Mouse (Mus musculus): ENCODE measurements around the gene Tspan2. TPM values are rescaled to one million over a fixed set of nuclear protein-coding genes. Genes with fewer than 3 reads are reported as not detected.

Gene Tspan2
- polyA plus RNA-seq, 1 experiment from 2014 or later: 9.1 TPM

GRCm38 (mm10) chr3:102736436-102736835 is 2.1 kb downstream of the Tspan2 start:
- Histone ChIP-seq H3K27ac (no peak overlapping the region), H3K9me3 (replicated peaks) (no peaks in the 10 kb centered on the region), H3K4me1 (peaks cover 38% of the 10 kb centered on the region), H3K36me3 (no peaks in the 10 kb centered on the region), H3K4me2 (0 out of 2 replicates have a peak overlapping the region, but pooled peaks have one; percentile 95), H3K9ac (no peak overlapping the region), H3K27me3 (peaks cover 19% of the 10 kb centered on the region), H3K4me3 (replicated peaks) (no peak overlapping the region)
- WGBS: 44% methylated on average over 6 of the region's 6 CpGs
- no peak for ATAC-seq (replicated peaks; ENCODE audit: low FRiP score)

GRCm38 (mm10) chr3:102737106-102737505 is 2.8 kb downstream of the Tspan2 start:
- Histone ChIP-seq H3K4me1 (peaks cover 38% of the 10 kb centered on the region), H3K4me2 (no peak overlapping the region), H3K36me3 (no peaks in the 10 kb centered on the region), H3K9ac (no peak overlapping the region), H3K27ac (no peak overlapping the region), H3K9me3 (replicated peaks) (no peaks in the 10 kb centered on the region), H3K27me3 (peaks cover 19% of the 10 kb centered on the region), H3K4me3 (replicated peaks) (no peak overlapping the region)
- no peak for ATAC-seq (replicated peaks; ENCODE audit: low FRiP score)
- 60% methylated on average over 6 of the region's 6 CpGs for WGBS

- 75% methylated on average over 10 of the region's 10 CpGs for WGBS
Measured at GRCm38 (mm10) chr3:102738161-102738901, 4.0 kb downstream of the Tspan2 start.

GRCm38 (mm10) chr3:102738926-102739325 is 4.6 kb downstream of the Tspan2 start:
- 79% methylated on average over 6 of the region's 6 CpGs for WGBS
- Histone ChIP-seq H3K4me2 (no peak overlapping the region), H3K27me3 (peaks cover 19% of the 10 kb centered on the region), H3K36me3 (no peaks in the 10 kb centered on the region), H3K9ac (no peak overlapping the region), H3K27ac (no peak overlapping the region), H3K4me3 (replicated peaks) (no peak overlapping the region), H3K4me1 (peaks cover 43% of the 10 kb centered on the region), H3K9me3 (replicated peaks) (no peaks in the 10 kb centered on the region)
- ATAC-seq (replicated peaks; ENCODE audit: low FRiP score): no peak

More at GRCm38 (mm10) chr3:102738161-102738901, 4.0 kb downstream of the Tspan2 start:
- no peak for ATAC-seq (replicated peaks; ENCODE audit: low FRiP score)
- H3K4me1 ChIP-seq: peaks cover 42% of the 10 kb centered on the region
- H3K9me3 ChIP-seq (replicated peaks): no peaks in the 10 kb centered on the region
- H3K9ac ChIP-seq: no peak overlapping the region
- peaks cover 19% of the 10 kb centered on the region for H3K27me3 ChIP-seq
- H3K36me3 ChIP-seq: no peaks in the 10 kb centered on the region
- no peak overlapping the region for H3K4me3 ChIP-seq (replicated peaks)
- peak overlapping the region; percentile 61; the same call in 1 of the 2 replicates for H3K27ac ChIP-seq
- H3K4me2 ChIP-seq: 0 out of 2 replicates have a peak overlapping the region, but pooled peaks have one; percentile 5

GRCm38 (mm10) chr3:102742725-102743124 is 8.4 kb downstream of the Tspan2 start:
- no peaks in the 10 kb centered on the region for H3K36me3 ChIP-seq
- H3K4me1 ChIP-seq: peaks cover 25% of the 10 kb centered on the region
- ATAC-seq (replicated peaks; ENCODE audit: low FRiP score): no peak
- H3K4me3 ChIP-seq (replicated peaks): no peak overlapping the region
- H3K27ac ChIP-seq: no peak overlapping the region
- WGBS: 68% methylated on average over 4 of the region's 4 CpGs
- no peak overlapping the region for H3K9ac ChIP-seq
- H3K9me3 ChIP-seq (replicated peaks): no peaks in the 10 kb centered on the region
- no peak overlapping the region for H3K4me2 ChIP-seq
- no peaks in the 10 kb centered on the region for H3K27me3 ChIP-seq

GRCm38 (mm10) chr3:102743202-102743601 is 8.9 kb downstream of the Tspan2 start:
- 82% methylated on average over 4 of the region's 4 CpGs for whole genome bisulfite sequencing
- H3K4me1 ChIP-seq: peaks cover 22% of the 10 kb centered on the region
- no peak for ATAC-seq (replicated peaks; ENCODE audit: low FRiP score)
- H3K4me3 ChIP-seq (replicated peaks): no peak overlapping the region
- no peak overlapping the region for H3K4me2 ChIP-seq
- no peak overlapping the region for H3K9ac ChIP-seq
- H3K27ac ChIP-seq: no peak overlapping the region
- H3K9me3 ChIP-seq (replicated peaks): no peaks in the 10 kb centered on the region
- no peaks in the 10 kb centered on the region for H3K27me3 ChIP-seq
- H3K36me3 ChIP-seq: no peaks in the 10 kb centered on the region

- WGBS: 87% methylated on average over 9 of the region's 9 CpGs
- H3K27ac ChIP-seq: no peak overlapping the region
- H3K4me1 ChIP-seq: peaks cover 25% of the 10 kb centered on the region
- ATAC-seq (replicated peaks; ENCODE audit: low FRiP score): no peak
- no peaks in the 10 kb centered on the region for H3K36me3 ChIP-seq
- no peaks in the 10 kb centered on the region for H3K9me3 ChIP-seq (replicated peaks)
- H3K4me3 ChIP-seq (replicated peaks): no peak overlapping the region
- H3K27me3 ChIP-seq: no peaks in the 10 kb centered on the region
- no peak overlapping the region for H3K4me2 ChIP-seq
- H3K9ac ChIP-seq: no peak overlapping the region
Measured at GRCm38 (mm10) chr3:102743781-102744471, 9.6 kb downstream of the Tspan2 start.

- peak; percentile 82 for ATAC-seq (replicated peaks; ENCODE audit: low FRiP score)
- Histone ChIP-seq H3K9me3 (replicated peaks) (no peaks in the 10 kb centered on the region), H3K4me1 (peaks cover 25% of the 10 kb centered on the region), H3K9ac (no peak overlapping the region), H3K4me3 (replicated peaks) (no peak overlapping the region), H3K27me3 (no peaks in the 10 kb centered on the region), H3K27ac (peak overlapping the region; percentile 41; the same call in 1 of the 2 replicates), H3K4me2 (no peak overlapping the region), H3K36me3 (no peaks in the 10 kb centered on the region)
- WGBS: 26% methylated on average over 5 of the region's 5 CpGs
Measured at GRCm38 (mm10) chr3:102744657-102745056, 10.3 kb downstream of the Tspan2 start.

- H3K9me3 ChIP-seq (replicated peaks): no peaks in the 10 kb centered on the region
- H3K4me3 ChIP-seq (replicated peaks): no peak overlapping the region
- H3K9ac ChIP-seq: no peak overlapping the region
- no peaks in the 10 kb centered on the region for H3K27me3 ChIP-seq
- no peaks in the 10 kb centered on the region for H3K36me3 ChIP-seq
- no peak for ATAC-seq (replicated peaks; ENCODE audit: low FRiP score)
- WGBS: 78% methylated on average over 4 of the region's 4 CpGs
- H3K27ac ChIP-seq: no peak overlapping the region
- H3K4me2 ChIP-seq: no peak overlapping the region
- peaks cover 25% of the 10 kb centered on the region for H3K4me1 ChIP-seq
Measured at GRCm38 (mm10) chr3:102746174-102746573, 11.8 kb downstream of the Tspan2 start.

GRCm38 (mm10) chr3:102748038-102748437 is 13.7 kb downstream of the Tspan2 start:
- no peak overlapping the region for H3K4me2 ChIP-seq
- H3K27me3 ChIP-seq: no peaks in the 10 kb centered on the region
- 0 out of 2 replicates have a peak, but pooled peaks have one; percentile 24 for ATAC-seq (replicated peaks; ENCODE audit: low FRiP score)
- peaks cover 22% of the 10 kb centered on the region for H3K4me1 ChIP-seq
- no peaks in the 10 kb centered on the region for H3K36me3 ChIP-seq
- no peak overlapping the region for H3K9ac ChIP-seq
- no peaks in the 10 kb centered on the region for H3K9me3 ChIP-seq (replicated peaks)
- WGBS: 45% methylated on average over 3 of the region's 3 CpGs
- H3K4me3 ChIP-seq (replicated peaks): no peak overlapping the region
- no peak overlapping the region for H3K27ac ChIP-seq

GRCm38 (mm10) chr3:102748686-102749085 is 14.4 kb downstream of the Tspan2 start:
- WGBS: 84% methylated on average over 5 of the region's 5 CpGs
- Histone ChIP-seq H3K4me3 (replicated peaks) (no peak overlapping the region), H3K27ac (no peak overlapping the region), H3K9ac (no peak overlapping the region), H3K27me3 (no peaks in the 10 kb centered on the region), H3K36me3 (no peaks in the 10 kb centered on the region), H3K4me2 (no peak overlapping the region), H3K9me3 (replicated peaks) (no peaks in the 10 kb centered on the region), H3K4me1 (peaks cover 21% of the 10 kb centered on the region)
- ATAC-seq (replicated peaks; ENCODE audit: low FRiP score): no peak

- H3K4me3 ChIP-seq (replicated peaks): no peak overlapping the region
- H3K9ac ChIP-seq: no peak overlapping the region
- 86% methylated on average over 5 of the region's 5 CpGs for WGBS
- no peak overlapping the region for H3K4me2 ChIP-seq
- no peaks in the 10 kb centered on the region for H3K36me3 ChIP-seq
- no peak for ATAC-seq (replicated peaks; ENCODE audit: low FRiP score)
- H3K27me3 ChIP-seq: no peaks in the 10 kb centered on the region
- H3K4me1 ChIP-seq: peaks cover 9% of the 10 kb centered on the region; the same call in 1 of the 2 replicates
- no peak overlapping the region for H3K27ac ChIP-seq
- no peaks in the 10 kb centered on the region for H3K9me3 ChIP-seq (replicated peaks)
Measured at GRCm38 (mm10) chr3:102751136-102751535, 16.8 kb downstream of the Tspan2 start.

All from kidney, embryonic 15.5 days (tissue).